Mouse (Mus musculus) limb, embryonic 11.5 days (tissue): ENCODE measurements around the gene Pnmt. TPM values are rescaled to one million over a fixed set of nuclear protein-coding genes. Genes with fewer than 3 reads are reported as not detected.

ENCODE experiments used
- ATAC-seq: fragments of 200-750 bp; cut with Nextera tagmentation; 2 replicates; pipeline ENCODE4 v1.8.0; 2017; ENCODE audit warnings: low read depth; ENCODE audit not compliant: insufficient number of reproducible peaks, low FRiP score, low TSS enrichment
- DNase-seq: peaks from one replicate; pipeline ENCODE4 v3.0.0-alpha.2; 2015; ENCODE audit warnings: low spot score
- H3K27ac ChIP-seq: fragments of 300-500 bp; sonication (generic); replicated peaks from 2 replicates; pipeline ENCODE4 v1.5.1; 2014; ENCODE audit warnings: low read depth, mild to moderate bottlenecking, low read length
- H3K27me3 ChIP-seq: fragments of 300-500 bp; sonication (generic); 2 replicates; pipeline ENCODE4 v1.6.1; 2014; ENCODE audit warnings: mild to moderate bottlenecking, low read length, mixed read lengths; ENCODE audit not compliant: control insufficient read depth, insufficient read depth
- H3K36me3 ChIP-seq: fragments of 300-500 bp; sonication (generic); 2 replicates; pipeline ENCODE4 v1.6.1; 2014; ENCODE audit warnings: mild to moderate bottlenecking, low read length, moderate library complexity, mixed read lengths; ENCODE audit not compliant: control insufficient read depth, insufficient read depth
- H3K4me1 ChIP-seq: fragments of 300-500 bp; sonication (generic); 2 replicates; pipeline ENCODE4 v1.6.1; 2014; ENCODE audit warnings: low read length, mixed read lengths; ENCODE audit not compliant: control insufficient read depth, insufficient read depth
- H3K4me2 ChIP-seq: fragments of 300-500 bp; sonication (generic); 2 replicates; pipeline ENCODE4 v1.6.1; 2014; ENCODE audit warnings: low read depth, mild to moderate bottlenecking, moderate library complexity; ENCODE audit not compliant: severe bottlenecking
- H3K4me3 ChIP-seq: fragments of 300-500 bp; sonication (generic); 2 replicates; pipeline ENCODE4 v1.5.1; 2014; ENCODE audit warnings: low read depth, low read length
- H3K9ac ChIP-seq: fragments of 300-500 bp; sonication (generic); 2 replicates; pipeline ENCODE4 v1.6.1; 2014; ENCODE audit warnings: mild to moderate bottlenecking, low read length
- H3K9me3 ChIP-seq: fragments of 300-500 bp; sonication (generic); 2 replicates; pipeline ENCODE4 v1.6.1; 2016; ENCODE audit warnings: low read length; ENCODE audit not compliant: control insufficient read depth
- WGBS: fragments of 180-500 bp; shearing (Covaris S2); extraction: QIAGEN DNeasy Blood & Tissue Kit; methylation state at CpG from one replicate; pipeline ENCODE4 v1.1.7; 2014; 5-methylcytosine and 5-hydroxymethylcytosine counted together
- polyA plus RNA-seq: library from polyadenylated mRNA; unstranded; fragments of >200 nt; fragmentation: Nextera tagmentation; extraction: Ambion mirVana; gene quantifications from 2 replicates; pipeline ENCODE4 v1.2.1, GENCODE M21; 2014

The Pnmt gene
- polyA plus RNA-seq, 1 experiment from 2014 or later: 0.13 TPM

GRCm38 (mm10) chr11:98384216-98384615 is 2.0 kb upstream of the Pnmt start:
- DNase-seq (no peak), ATAC-seq (no peak)
- Histone ChIP-seq H3K4me3 (no peak overlapping the region), H3K9ac (no peak overlapping the region), H3K4me2 (no peak overlapping the region), H3K27ac (no peak overlapping the region), H3K36me3 (no peaks in the 10 kb centered on the region), H3K27me3 (peaks cover 45% of the 10 kb centered on the region), H3K9me3 (no peaks in the 10 kb centered on the region), H3K4me1 (no peaks in the 10 kb centered on the region)
- 77% methylated on average over 20 of the region's 20 CpGs for WGBS

DNA sequence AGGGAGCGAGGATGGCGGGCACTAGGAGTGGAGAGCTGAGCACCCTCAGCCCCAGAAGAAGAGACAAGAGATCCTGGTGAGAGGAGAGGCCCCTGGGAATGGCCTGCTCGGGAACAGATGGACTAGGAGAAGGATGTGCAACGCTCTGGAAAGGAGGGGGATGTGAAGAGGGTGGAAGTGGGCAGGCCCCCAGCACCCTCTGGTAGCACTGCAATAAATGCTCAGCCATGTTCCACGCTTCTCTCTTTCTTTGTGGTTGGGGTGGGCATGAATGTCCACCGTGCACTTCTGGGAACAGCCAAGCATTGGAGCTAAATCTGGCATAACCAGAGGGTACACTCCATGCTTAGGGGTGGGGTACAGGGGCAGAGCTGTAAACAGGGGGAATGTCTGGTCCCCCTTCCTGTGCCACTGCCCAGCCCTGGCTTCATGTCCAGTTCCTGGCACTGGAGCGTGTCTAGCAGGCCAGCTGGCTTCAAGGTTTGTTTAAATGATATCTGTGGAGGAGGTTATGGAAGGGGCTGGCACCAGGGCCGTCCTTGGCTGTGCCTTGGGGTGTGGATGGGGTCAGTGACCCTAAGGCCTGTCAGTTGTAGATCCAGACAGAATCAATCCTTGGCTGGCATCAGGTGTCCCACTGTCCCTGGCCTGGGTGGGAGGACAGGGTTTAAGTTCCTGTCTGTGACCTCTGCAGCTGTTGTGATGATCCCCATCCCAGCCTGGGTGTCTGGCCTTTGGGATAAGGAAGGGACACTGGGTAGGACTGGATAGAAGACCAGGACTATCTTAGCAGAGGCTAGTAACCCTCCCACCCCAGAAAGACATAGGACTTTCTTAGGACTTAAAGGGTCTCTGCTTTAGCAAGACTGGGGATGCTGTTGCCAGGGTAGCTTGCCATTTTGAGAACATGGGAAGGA is 1.3 kb upstream of the Pnmt start:
- no peak for ATAC-seq
- Histone ChIP-seq H3K4me1 (no peaks in the 10 kb centered on the region), H3K9me3 (no peaks in the 10 kb centered on the region), H3K4me2 (no peak overlapping the region), H3K4me3 (no peak overlapping the region), H3K27me3 (peaks cover 45% of the 10 kb centered on the region), H3K27ac (no peak overlapping the region), H3K36me3 (no peaks in the 10 kb centered on the region), H3K9ac (no peak overlapping the region)
- DNase-seq: no peak
- 64% methylated on average over 8 of the region's 8 CpGs for WGBS

- peak overlapping the region; percentile 29; the same call in 1 of the 2 replicates for H3K4me2 ChIP-seq
- H3K4me3 ChIP-seq: peak overlapping the region; percentile 12
- H3K36me3 ChIP-seq: no peaks in the 10 kb centered on the region
- H3K27ac ChIP-seq: no peak overlapping the region
- ATAC-seq (no peak), DNase-seq (peak; percentile 32)
- WGBS: 16% methylated on average over 24 of the region's 24 CpGs
- H3K9me3 ChIP-seq: no peaks in the 10 kb centered on the region
- H3K27me3 ChIP-seq: peaks cover 49% of the 10 kb centered on the region
- no peak overlapping the region for H3K9ac ChIP-seq
- H3K4me1 ChIP-seq: no peaks in the 10 kb centered on the region
These were observed 346 bp downstream of the Pnmt start for GRCm38 (mm10) chr11:98386596-98386995.

GRCm38 (mm10) chr11:98387056-98387577 is 867 bp downstream of the Pnmt start:
- no peaks in the 10 kb centered on the region for H3K36me3 ChIP-seq
- no peaks in the 10 kb centered on the region for H3K9me3 ChIP-seq
- H3K4me2 ChIP-seq: no peak overlapping the region
- H3K27ac ChIP-seq: no peak overlapping the region
- no peaks in the 10 kb centered on the region for H3K4me1 ChIP-seq
- DNase-seq: no peak
- no peak for ATAC-seq
- H3K27me3 ChIP-seq: peaks cover 49% of the 10 kb centered on the region
- H3K9ac ChIP-seq: no peak overlapping the region
- H3K4me3 ChIP-seq: no peak overlapping the region
- WGBS: 46% methylated on average over 14 of the region's 14 CpGs

GRCm38 (mm10) chr11:98388282-98388681 is 2.0 kb downstream of the Pnmt start:
- Histone ChIP-seq H3K4me3 (no peak overlapping the region), H3K27me3 (peaks cover 52% of the 10 kb centered on the region), H3K9me3 (no peaks in the 10 kb centered on the region), H3K4me1 (no peaks in the 10 kb centered on the region), H3K9ac (no peak overlapping the region), H3K36me3 (no peaks in the 10 kb centered on the region), H3K27ac (no peak overlapping the region), H3K4me2 (no peak overlapping the region)
- DNase-seq: no peak
- ATAC-seq: no peak
- WGBS: 71% methylated on average over 10 of the region's 10 CpGs

GRCm38 (mm10) chr11:98389221-98389780 is 3.1 kb downstream of the Pnmt start:
- WGBS: 23% methylated on average over 9 of the region's 9 CpGs
- H3K4me2 ChIP-seq: no peak overlapping the region
- no peaks in the 10 kb centered on the region for H3K36me3 ChIP-seq
- no peaks in the 10 kb centered on the region for H3K9me3 ChIP-seq
- no peak overlapping the region for H3K4me3 ChIP-seq
- H3K27ac ChIP-seq: no peak overlapping the region
- no peaks in the 10 kb centered on the region for H3K4me1 ChIP-seq
- no peak overlapping the region for H3K9ac ChIP-seq
- H3K27me3 ChIP-seq: peaks cover 46% of the 10 kb centered on the region
- ATAC-seq (no peak), DNase-seq (peak; percentile 55)

DNA sequence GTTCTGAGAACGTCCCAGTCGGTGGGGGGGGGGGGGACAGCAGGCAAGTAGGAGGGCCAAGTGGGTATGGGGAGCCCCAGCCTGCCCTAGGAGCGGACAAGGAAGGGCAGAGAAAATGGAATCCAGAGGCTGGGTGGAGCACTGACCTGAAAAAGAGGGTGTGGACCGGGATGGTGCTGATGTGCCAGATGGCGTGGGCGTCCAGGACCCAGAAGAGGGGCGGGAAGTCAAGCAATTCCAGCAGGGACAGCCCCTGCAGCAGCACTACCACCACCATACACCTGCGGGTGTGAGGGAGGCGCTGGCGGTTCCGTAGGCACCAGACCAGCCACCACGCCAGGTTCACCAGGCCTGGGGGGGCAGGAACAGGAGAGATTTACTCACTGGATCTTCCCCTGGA is 3.9 kb downstream of the Pnmt start:
- 67% methylated on average over 12 of the region's 12 CpGs for WGBS
- peaks cover 41% of the 10 kb centered on the region for H3K27me3 ChIP-seq
- H3K4me2 ChIP-seq: no peak overlapping the region
- no peaks in the 10 kb centered on the region for H3K9me3 ChIP-seq
- DNase-seq (no peak), ATAC-seq (no peak)
- no peak overlapping the region for H3K9ac ChIP-seq
- H3K36me3 ChIP-seq: no peaks in the 10 kb centered on the region
- no peak overlapping the region for H3K27ac ChIP-seq
- H3K4me1 ChIP-seq: no peaks in the 10 kb centered on the region
- no peak overlapping the region for H3K4me3 ChIP-seq

- WGBS: 6% methylated on average over 7 of the region's 8 CpGs
- H3K27me3 ChIP-seq: peaks cover 24% of the 10 kb centered on the region
- H3K36me3 ChIP-seq: no peaks in the 10 kb centered on the region
- ATAC-seq (no peak), DNase-seq (no peak)
- no peaks in the 10 kb centered on the region for H3K4me1 ChIP-seq
- no peak overlapping the region for H3K27ac ChIP-seq
- no peak overlapping the region for H3K4me2 ChIP-seq
- no peak overlapping the region for H3K9ac ChIP-seq
- H3K4me3 ChIP-seq: no peak overlapping the region
- no peaks in the 10 kb centered on the region for H3K9me3 ChIP-seq
These were observed 5.8 kb downstream of the Pnmt start for GRCm38 (mm10) chr11:98392034-98392433.
